Mouse (Mus musculus) liver, embryonic 14.5 days (tissue): ENCODE data around the gene Krtap16-1. TPM values are rescaled to one million over a fixed set of nuclear protein-coding genes. Genes with fewer than 3 reads are reported as not detected.

ENCODE experiments used
- ATAC-seq: fragments of 200-750 bp; cut with Nextera tagmentation; 2 replicates; pipeline ENCODE4 v1.8.0; 2017; ENCODE audit warnings: moderate number of reproducible peaks, mild to moderate bottlenecking, moderate library complexity; ENCODE audit not compliant: insufficient read depth
- DNase-seq, 3 experiments: peaks; one replicate each; pipeline ENCODE4 v3.0.0-alpha.2; 2012 to 2013; ENCODE audit warnings: low read depth in 3 of 3, low spot score in 3 of 3
- H3K27ac ChIP-seq: fragments of 300-500 bp; sonication (generic); 2 replicates; pipeline ENCODE4 v1.5.1; 2014; ENCODE audit warnings: moderate library complexity, mild to moderate bottlenecking, control low read depth, inconsistent platforms
- H3K27me3 ChIP-seq: fragments of 300-500 bp; sonication (generic); 2 replicates; pipeline ENCODE4 v1.6.1; 2014; ENCODE audit warnings: mild to moderate bottlenecking, low read length, moderate library complexity; ENCODE audit not compliant: control insufficient read depth, insufficient read depth
- H3K36me3 ChIP-seq: fragments of 300-500 bp; sonication (generic); replicated peaks from 2 replicates; pipeline ENCODE4 v1.6.1; 2014; ENCODE audit warnings: low read depth; ENCODE audit not compliant: control insufficient read depth, insufficient read depth
- H3K4me1 ChIP-seq, 2 experiments: fragments of 200-500 bp in 1 of 2; fragments of 300-500 bp in 1 of 2; sonication (generic) in 1 of 2; replicated peaks; 2 replicates each; pipeline ENCODE4 v1.6.1; 2012 to 2014; ENCODE audit warnings: antibody characterized with exemption in 1 of 2, inconsistent platforms in 1 of 2, low read length in 1 of 2; ENCODE audit not compliant: control insufficient read depth in 2 of 2, insufficient read depth in 2 of 2
- H3K4me2 ChIP-seq: fragments of 300-500 bp; sonication (generic); 2 replicates; pipeline ENCODE4 v1.6.1; 2014; ENCODE audit warnings: low read depth, mild to moderate bottlenecking, control low read depth, moderate library complexity
- H3K4me3 ChIP-seq, 2 experiments: fragments of 200-500 bp in 1 of 2; fragments of 300-500 bp in 1 of 2; sonication (generic) in 1 of 2; 2 replicates each; pipeline ENCODE4 v1.5.1; 2012 to 2014; ENCODE audit warnings: low read depth in 2 of 2, low read length in 2 of 2, mild to moderate bottlenecking in 2 of 2, control low read depth in 1 of 2, inconsistent platforms in 1 of 2, moderate library complexity in 1 of 2; ENCODE audit not compliant: insufficient read depth in 1 of 2
- H3K9ac ChIP-seq: fragments of 300-500 bp; sonication (generic); replicated peaks from 2 replicates; pipeline ENCODE4 v1.6.1; 2014; ENCODE audit warnings: mild to moderate bottlenecking, control low read depth, moderate library complexity
- H3K9me3 ChIP-seq: fragments of 300-500 bp; sonication (generic); 2 replicates; pipeline ENCODE4 v1.6.1; 2016; ENCODE audit warnings: low read length, mixed read lengths; ENCODE audit not compliant: control insufficient read depth
- CTCF ChIP-seq: IDR thresholded peaks from 2 replicates; pipeline ENCODE4 v1.5.1; 2016; ENCODE audit warnings: antibody characterized with exemption, low read depth, control low read depth
- EP300 ChIP-seq: IDR thresholded peaks from 2 replicates; pipeline ENCODE4 v1.6.1; 2016; ENCODE audit warnings: antibody characterized with exemption, low read depth
- WGBS: fragments of 180-500 bp; shearing (Covaris S2); extraction: QIAGEN DNeasy Blood & Tissue Kit; methylation state at CpG from one replicate; pipeline ENCODE4 v1.1.7; 2014; ENCODE audit not compliant: insufficient replicate concordance; 5-methylcytosine and 5-hydroxymethylcytosine counted together
- polyA plus RNA-seq, 2 experiments: library from polyadenylated mRNA; depleted of rRNA in 1 of 2; stranded (reverse) in 1 of 2; unstranded in 1 of 2; fragments of >200 nt; fragmentation: Nextera tagmentation in 1 of 2; extraction: Ambion mirVana in 1 of 2; gene quantifications; 2 replicates each; pipeline versions ENCODE4 v1.2.1 to v1.2.3; 2012 to 2014

Gene Krtap16-1
- polyA plus RNA-seq, 2 experiments, result not detected

DNA sequence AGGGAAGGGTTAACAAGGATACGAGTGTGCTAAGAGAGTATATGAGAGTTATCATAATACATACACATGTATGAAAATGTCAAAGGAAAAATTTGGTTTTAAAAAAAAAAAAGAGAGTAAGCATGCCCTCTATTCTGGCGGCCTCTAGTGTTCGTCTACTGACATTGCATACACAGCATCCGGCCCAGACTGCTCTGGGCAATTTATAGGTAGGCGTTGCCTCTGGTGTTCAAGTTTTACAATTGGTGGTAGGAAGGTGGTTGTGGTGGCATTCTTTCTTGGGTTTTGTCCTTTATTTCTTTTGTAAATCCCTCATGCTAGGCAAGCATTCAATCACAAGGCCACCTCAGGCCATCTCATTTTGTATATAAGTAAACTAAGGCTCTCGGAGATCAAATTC lies 18.4 kb upstream of the Krtap16-1 start:
- Histone ChIP-seq H3K4me2 (no peak overlapping the region), H3K27me3 (no peaks in the 10 kb centered on the region), H3K9ac (no peak overlapping the region), H3K36me3 (no peaks in the 10 kb centered on the region), H3K27ac (no peak overlapping the region), H3K4me1 (no peaks in the 10 kb centered on the region), H3K9me3 (no peaks in the 10 kb centered on the region), H3K4me3 (no peak overlapping the region)
- TF ChIP-seq CTCF, result peak; percentile 62
- TF ChIP-seq EP300, result no peak
- WGBS, result 21% methylated on average over 6 of the region's 6 CpGs
- no peak for ATAC-seq
- peak in 1 of 3 experiments; percentile 2 for DNase-seq

DNA sequence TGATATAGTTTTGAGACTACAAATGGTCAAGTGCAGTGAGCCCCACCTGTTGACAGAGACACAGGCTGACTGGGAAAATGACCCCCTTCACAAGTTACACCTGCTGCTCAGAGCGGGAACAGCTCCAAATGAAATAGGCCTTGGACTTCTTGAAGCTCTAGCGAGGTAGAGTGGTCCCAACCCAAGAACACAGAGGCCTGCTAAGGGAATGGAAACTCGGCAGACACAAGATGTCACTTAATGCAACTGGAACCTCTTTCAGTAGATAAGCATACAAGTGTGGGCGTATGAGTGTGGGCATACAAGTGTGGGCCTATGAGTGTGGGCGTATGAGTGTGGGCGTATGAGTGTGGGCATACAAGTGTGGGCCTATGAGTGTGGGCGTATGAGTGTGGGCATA lies 12.7 kb upstream of the Krtap16-1 start:
- 68% methylated on average over 7 of the region's 7 CpGs for WGBS
- no peaks in the 10 kb centered on the region for H3K36me3 ChIP-seq
- no peaks in the 10 kb centered on the region for H3K27me3 ChIP-seq
- no peak for TF ChIP-seq CTCF
- no peak for TF ChIP-seq EP300
- H3K27ac ChIP-seq, result no peak overlapping the region
- no peaks in the 10 kb centered on the region for H3K9me3 ChIP-seq
- no peak overlapping the region for H3K4me2 ChIP-seq
- ATAC-seq (no peak), DNase-seq (no peak)
- no peaks in the 10 kb centered on the region for H3K4me1 ChIP-seq
- H3K4me3 ChIP-seq, result no peak overlapping the region
- H3K9ac ChIP-seq, result no peak overlapping the region

DNA sequence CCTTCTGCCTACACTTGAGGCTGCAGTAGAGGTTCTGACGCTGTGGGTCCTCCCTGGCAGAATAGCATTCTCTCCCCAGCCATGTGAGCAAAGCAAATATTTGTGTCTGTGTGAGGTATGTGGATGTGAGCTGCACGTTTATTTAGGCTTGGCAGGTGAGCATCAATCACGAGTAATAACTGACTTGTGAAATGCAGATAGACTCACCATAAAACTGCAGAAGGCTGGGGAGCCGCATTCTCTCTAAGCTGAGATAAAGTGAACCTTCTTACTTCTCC lies 7.9 kb upstream of the Krtap16-1 start:
- H3K4me2 ChIP-seq, result no peak overlapping the region
- H3K4me1 ChIP-seq, result no peaks in the 10 kb centered on the region
- ATAC-seq (no peak), DNase-seq (no peak)
- H3K9me3 ChIP-seq, result no peaks in the 10 kb centered on the region
- no peaks in the 10 kb centered on the region for H3K27me3 ChIP-seq
- H3K4me3 ChIP-seq, result no peak overlapping the region
- H3K9ac ChIP-seq, result no peak overlapping the region
- no peaks in the 10 kb centered on the region for H3K36me3 ChIP-seq
- no peak overlapping the region for H3K27ac ChIP-seq
- 31% methylated on average over 4 of the region's 4 CpGs for WGBS
- TF ChIP-seq CTCF (no peak), EP300 (no peak)

DNA sequence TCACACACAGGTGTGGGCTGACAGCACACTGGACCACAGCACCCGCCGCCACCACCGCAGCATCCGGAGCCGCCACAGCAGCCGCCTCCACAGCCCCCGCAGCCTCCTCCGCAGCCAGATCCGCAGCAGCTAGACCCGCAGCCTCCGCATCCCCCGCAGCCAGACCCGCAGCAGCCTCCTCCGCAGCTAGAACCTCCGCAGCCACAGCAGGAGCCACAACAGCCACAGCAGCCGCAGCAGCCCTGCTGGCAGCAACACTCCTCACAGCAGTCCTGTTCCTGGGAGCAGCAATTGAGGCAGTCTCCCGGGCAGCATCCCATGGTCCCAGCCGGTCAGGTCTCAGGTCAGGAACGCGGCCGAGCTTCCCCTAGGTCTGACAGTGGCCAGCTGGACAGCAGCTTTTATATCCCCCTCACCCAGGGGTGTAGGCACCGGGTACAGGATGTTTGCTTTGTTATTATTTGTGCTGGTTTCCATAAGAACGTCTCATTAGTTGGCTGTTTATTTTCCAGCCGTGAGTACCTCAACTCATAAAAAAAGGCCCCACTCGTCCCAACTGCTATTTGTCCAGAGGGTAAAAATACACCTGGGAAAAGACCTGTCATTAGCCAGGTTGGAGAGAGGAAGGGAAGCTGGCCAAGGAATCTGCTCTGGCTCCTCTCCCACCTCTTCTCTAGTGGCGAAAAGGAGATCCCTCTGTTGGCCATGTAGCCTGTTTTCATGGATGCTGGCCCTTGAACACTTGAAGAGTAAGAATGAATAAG lies 7.4 kb upstream of the Krtap16-1 start, which contains the start of gene Krtap17-1:
Krtap17-1 (minus strand) TSS at position 375 of the 764 bp plus-strand sequence.
- Histone ChIP-seq H3K27me3 (no peaks in the 10 kb centered on the region), H3K27ac (no peak within 1 kb of the TSS), H3K36me3 (no peaks in the 10 kb centered on the region), H3K9me3 (no peaks in the 10 kb centered on the region), H3K4me1 (no peaks in the 10 kb centered on the region), H3K9ac (no peak within 1 kb of the TSS), H3K4me2 (no peak within 1 kb of the TSS), H3K4me3 (no peak within 1 kb of the TSS)
- ATAC-seq (no peak), DNase-seq (no peak)
- 25% methylated on average over 26 of the region's 26 CpGs for WGBS
- TF ChIP-seq EP300 (no peak), CTCF (no peak)

DNA sequence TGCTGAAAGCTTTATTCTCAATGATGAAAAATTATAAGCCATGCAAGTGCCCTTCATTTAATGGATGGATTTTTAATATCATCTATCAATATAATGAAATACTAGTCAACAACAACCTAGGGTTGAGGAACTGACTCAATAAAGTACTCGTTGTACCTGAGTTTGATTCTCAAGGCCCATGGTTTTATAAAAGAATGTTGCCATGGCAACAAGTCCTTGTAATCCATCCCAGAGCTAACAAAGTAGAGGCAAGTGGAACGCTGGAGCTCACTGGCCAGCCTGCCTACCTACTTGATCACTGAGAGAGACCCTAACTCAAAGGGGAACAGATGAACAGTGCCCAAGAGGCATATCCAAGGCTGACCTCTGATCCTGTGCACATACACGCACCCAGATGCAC lies 4.2 kb upstream of the Krtap16-1 start:
- Histone ChIP-seq H3K9me3 (no peaks in the 10 kb centered on the region), H3K36me3 (no peaks in the 10 kb centered on the region), H3K27me3 (no peaks in the 10 kb centered on the region), H3K4me2 (no peak overlapping the region), H3K9ac (no peak overlapping the region), H3K4me1 (no peaks in the 10 kb centered on the region), H3K4me3 (no peak overlapping the region), H3K27ac (no peak overlapping the region)
- ATAC-seq (no peak), DNase-seq (no peak)
- no peak for TF ChIP-seq EP300
- TF ChIP-seq CTCF, result no peak
- WGBS, result 64% methylated on average over 3 of the region's 3 CpGs
